Mouse (Mus musculus) ES-Bruce4 (cell line): Measurements from ENCODE around the gene Sdc3.

Experiments used
- CTCF ChIP-seq: IDR thresholded peaks from one replicate; pipeline ENCODE4 v1.8.1; 2011; ENCODE audit warnings: low read depth, low read length
- POLR2A ChIP-seq: IDR thresholded peaks from one replicate; pipeline ENCODE4 v1.8.1; 2011; ENCODE audit warnings: low read length; ENCODE audit not compliant: insufficient read depth

- no peak for TF ChIP-seq POLR2A
- TF ChIP-seq CTCF = no peak
These were observed 82.3 kb downstream of the Sdc3 start for GRCm38 (mm10) chr4:130874601-130875000.
